In genomic region chr1:133130638-133131560, GRCm38 (mm10) we compare ENCODE assay signal across 8 mouse cellular contexts. TPM values are rescaled to one million over a fixed set of nuclear protein-coding genes. Genes with fewer than 3 reads are reported as not detected.
A peak's percentile ranks its signal among the peaks of the same experiment; 100 is the strongest.
DNase-seq lines count a peak whose midpoint lies in the region; ATAC-seq and TF ChIP-seq lines count a peak whose summit lies in the region.

Gene Ppp1r15b, plus strand, starts transcription at chr1:133131143.

- intact Hi-C loops in gastrocnemius, adult 2 months (cut with DNase I), result loop anchor here (10.0 kb wide), 1 partner anchor 954 kb away; no protein-coding TSS in a partner anchor
- intact Hi-C loops in left cerebral cortex, adult 2 months (cut with DNase I), result loop anchor here (5.0 kb wide), 1 partner anchor 481 kb away; the partner anchor contains the start of gene Snrpe

- no peaks in the 10 kb centered on the region for H3K27me3 ChIP-seq in hindbrain, postnatal 0 days (ENCODE audit: insufficient read depth, low read length)

- H3K4me3 ChIP-seq in gastrocnemius, adult 2 months, result peak within 1 kb of the TSS; percentile 88
- H3K4me3 ChIP-seq in hindbrain, postnatal 0 days (ENCODE audit: low read length), result peak within 1 kb of the TSS; percentile 98
- H3K4me3 ChIP-seq in left cerebral cortex, adult 2 months, result peak within 1 kb of the TSS; percentile 75

- WGBS in hindbrain, postnatal 0 days, result under 1% methylated on average over 70 of the region's 72 CpGs

- peak within 1 kb of the TSS; percentile 96 for H3K4me2 ChIP-seq in hindbrain, postnatal 0 days (ENCODE audit: low read depth, low read length)

- H3K27ac ChIP-seq in gastrocnemius, adult 2 months, result peak within 1 kb of the TSS; percentile 100
- peak within 1 kb of the TSS; percentile 95 for H3K27ac ChIP-seq in hindbrain, postnatal 0 days
- H3K27ac ChIP-seq in left cerebral cortex, adult 2 months, result peak within 1 kb of the TSS; percentile 94

- H3K9me3 ChIP-seq in hindbrain, postnatal 0 days (ENCODE audit: low read length), result no peaks in the 10 kb centered on the region

- DNase-seq in ZHBTc4 (ENCODE audit: low read depth, low spot score), result peak; percentile 100
- DNase-seq in gastrocnemius, adult 2 months, result peak; percentile 100
- DNase-seq in hindbrain, postnatal 0 days (ENCODE audit: low spot score), result peak; percentile 99
- DNase-seq in left cerebral cortex, adult 2 months (ENCODE audit: extremely low spot score in 1 of 2, low spot score in 2 of 2), result peak; percentile 99
- DNase-seq in right cerebral cortex, adult 2 months (ENCODE audit: low spot score in 2 of 2), result peak; percentile 99
- DNase-seq in urinary bladder, postnatal 14 days (ENCODE audit: low spot score), result peak; percentile 99

- peaks cover 15% of the 10 kb centered on the region for H3K4me1 ChIP-seq in hindbrain, postnatal 0 days (ENCODE audit: insufficient read depth, low read length)

- peak; percentile 87 for ATAC-seq in common myeloid progenitor, adult 5-6 weeks (replicated peaks; ENCODE audit: low read depth, poor library complexity, severe bottlenecking)
- ATAC-seq in hindbrain, postnatal 0 days, result peak; percentile 99
- peak; percentile 80 for ATAC-seq in megakaryocyte, adult 5-6 weeks (ENCODE audit: poor library complexity, severe bottlenecking)

- no peak for TF ChIP-seq CTCF in gastrocnemius, adult 2 months (IDR thresholded peaks at IDR 0.05)
- peak; percentile 6; the same call in 1 of the 2 replicates for TF ChIP-seq CTCF in hindbrain, postnatal 0 days (IDR thresholded peaks at IDR 0.05; ENCODE audit: low read depth)
- no peak for TF ChIP-seq CTCF in left cerebral cortex, adult 2 months (IDR thresholded peaks at IDR 0.05)

- peak within 1 kb of the TSS; percentile 96 for H3K9ac ChIP-seq in hindbrain, postnatal 0 days (replicated peaks; ENCODE audit: low read length)

- H3K36me3 ChIP-seq in hindbrain, postnatal 0 days (ENCODE audit: insufficient read depth, low read length), result no peaks in the 10 kb centered on the region

RNA-seq across cellular contexts. Expression of gene Ppp1r15b, which starts in this region (rescaled TPM):
- 77.3 and 105 TPM in 2 replicates for total RNA-seq in common myeloid progenitor, adult 5-6 weeks (2017)
- total RNA-seq in gastrocnemius, adult 2 months (2021), result 10 to 100 TPM; 16.4 to 18.6 TPM
- 37.4 and 46.9 TPM in 2 replicates for total RNA-seq in hindbrain, postnatal 0 days (2014; rRNA removed)
- polyA plus RNA-seq in hindbrain, postnatal 0 days (2015; fragmentation: Nextera tagmentation; extraction: Ambion mirVana), result 15.9 and 17.0 TPM in 2 replicates
- 10 to 100 TPM; 41.4 to 44.3 TPM for total RNA-seq in left cerebral cortex, adult 2 months (2021)
- total RNA-seq in megakaryocyte, adult 5-6 weeks (2015), result 68.0 and 75.8 TPM in 2 replicates
- 124 and 135 TPM in 2 replicates for total RNA-seq in megakaryocyte, adult 5-6 weeks (2017)

Comparison
In these comparisons a context has a peak if more than half of its experiments do, and no peak if none do; other contexts are left out.
1. Peak in every context shown above with its lines: DNase-seq, ATAC-seq, H3K4me3 ChIP-seq and H3K27ac ChIP-seq.